Mouse (Mus musculus) cerebellum, postnatal 25 days (tissue): ENCODE measurements at regions not wholly inside any gene's neighbourhood (a gene's known extent, or its start where the extent isn't known, plus 50 kb on each side); places are given as distances from the start of the nearest gene placed in this dataset.

ENCODE experiments used
- DNase-seq, 2 experiments: peaks; one replicate each; pipeline ENCODE4 v3.0.0; 2021; ENCODE audit warnings: mixed read lengths in 2 of 2

GRCm38 (mm10) chr13:10526470-10527207 is 166.0 kb upstream of the Chrm3 start:
- DNase-seq, result no peak

- no peak for DNase-seq
These were observed 143.6 kb upstream of the Chrm3 start for GRCm38 (mm10) chr13:10504211-10504610.

GRCm38 (mm10) chr13:10455323-10455722 is 94.7 kb upstream of the Chrm3 start:
- no peak for DNase-seq

- DNase-seq, result no peak
These were observed 94.0 kb upstream of the Chrm3 start for GRCm38 (mm10) chr13:10454667-10455066.

- peak in 1 of 2 experiments; percentile 2 for DNase-seq
These were observed 90.4 kb upstream of the Chrm3 start for GRCm38 (mm10) chr13:10451057-10451456.

GRCm38 (mm10) chr13:10449502-10449901 is 88.9 kb upstream of the Chrm3 start:
- no peak for DNase-seq

- no peak for DNase-seq
These were observed 87.2 kb upstream of the Chrm3 start for GRCm38 (mm10) chr13:10447806-10448205.

- no peak for DNase-seq
These were observed 85.0 kb upstream of the Chrm3 start for GRCm38 (mm10) chr13:10445679-10446078.
